Mouse (Mus musculus): ENCODE results near the gene Mfrp.
A peak's percentile ranks its signal among the peaks of the same experiment; 100 is the strongest.

The Mfrp gene

DNA sequence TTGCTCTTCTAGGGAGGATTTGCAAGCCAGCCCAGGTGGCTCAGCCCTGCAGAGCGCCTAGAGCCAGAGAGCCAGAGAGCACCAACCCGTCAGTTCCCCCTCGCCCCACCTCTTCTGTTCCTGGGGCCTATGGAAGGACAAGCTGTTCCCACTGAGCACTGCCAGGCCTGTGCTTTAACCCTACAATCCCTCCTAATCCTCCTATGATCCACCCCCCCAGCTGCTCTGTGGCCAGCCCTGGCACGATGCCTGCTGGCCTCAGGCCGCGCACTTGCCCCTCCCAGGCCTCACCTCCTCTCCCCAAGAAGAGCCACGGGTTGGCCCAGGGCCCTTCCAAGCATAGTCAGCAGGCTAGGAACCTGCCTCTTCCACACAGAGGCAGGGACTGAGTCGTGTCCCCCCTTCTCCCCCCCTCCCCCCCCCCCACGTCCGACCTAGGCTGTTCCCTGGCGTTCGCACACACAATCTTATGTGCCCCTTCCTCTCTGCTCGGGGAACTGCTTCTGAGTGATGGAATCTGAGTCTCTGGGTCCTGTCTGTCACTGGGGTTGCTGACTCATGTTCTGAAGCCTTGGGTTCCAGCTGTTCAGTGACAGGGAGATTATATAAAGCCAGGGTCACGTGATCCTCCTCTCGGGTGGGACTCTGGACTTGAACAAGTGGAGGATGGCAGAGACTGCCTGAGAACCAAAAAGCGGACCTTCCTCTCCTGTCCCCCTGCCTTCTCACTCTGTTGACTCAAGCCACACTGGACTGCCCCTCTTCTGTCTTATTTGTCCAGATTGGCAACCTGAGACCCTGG is 22.4 kb upstream of the Mfrp start:
- peak in 1 of 2 experiments; percentile 70 for DNase-seq (ENCODE audit: low spot score in 2 of 2)

DNA sequence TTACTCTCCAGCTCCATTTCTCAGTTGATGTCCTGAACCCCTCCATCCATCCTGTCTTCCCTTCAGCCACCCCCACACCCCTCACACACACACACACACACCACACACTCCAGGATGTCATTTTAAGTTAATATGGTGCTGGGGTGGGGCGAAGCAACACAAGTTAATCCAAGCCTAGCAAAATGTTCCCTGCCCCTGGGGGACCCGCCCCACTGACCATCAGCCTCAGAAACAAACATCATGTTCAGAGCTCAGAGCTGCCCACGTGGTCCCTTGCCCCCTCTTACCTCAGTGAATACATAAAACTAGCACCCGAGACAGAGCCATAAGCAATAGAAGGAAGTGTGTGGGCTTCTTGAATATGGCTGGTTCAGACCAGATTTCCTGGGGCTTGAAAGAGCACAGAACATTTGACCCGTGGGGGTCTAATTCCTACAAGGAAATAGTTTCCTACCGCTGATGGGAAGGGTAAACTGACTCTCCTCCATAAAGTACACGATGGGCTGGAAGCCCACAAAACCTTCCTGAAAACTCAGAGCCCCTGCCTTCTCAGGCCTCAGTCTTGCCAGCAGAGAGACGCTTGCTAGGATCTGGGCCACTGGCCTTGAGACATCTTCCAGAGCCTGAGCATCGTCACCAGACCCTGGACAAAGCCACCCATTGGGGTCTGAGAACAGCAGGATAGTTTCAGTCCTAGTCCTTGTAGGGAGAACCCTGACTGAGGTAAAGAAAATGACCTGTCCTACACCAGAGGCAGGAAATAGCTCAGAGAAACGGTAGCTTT is 21.3 kb upstream of the Mfrp start:
- DNase-seq (ENCODE audit: low spot score in 2 of 2) = no peak

DNA sequence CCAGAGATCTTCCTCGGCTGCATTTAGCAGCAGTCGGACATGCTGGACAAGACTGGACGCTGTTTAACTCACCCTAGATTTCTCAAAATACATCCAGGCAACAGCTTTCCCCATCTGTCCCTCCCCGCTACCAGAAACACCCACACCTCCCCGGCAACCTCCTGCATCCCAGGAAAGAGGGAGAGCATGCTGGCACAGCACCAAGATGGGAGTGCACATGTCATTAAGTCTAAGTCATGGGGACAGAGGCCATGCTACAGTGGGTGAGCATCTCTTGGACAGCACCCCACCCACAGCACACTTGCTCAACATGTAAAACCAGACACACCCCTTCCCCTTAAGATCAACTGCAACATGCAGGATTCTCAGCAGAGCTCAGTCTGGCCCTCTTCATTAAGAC is 20.6 kb upstream of the Mfrp start:
- no peak for DNase-seq (ENCODE audit: low spot score in 2 of 2)

DNA sequence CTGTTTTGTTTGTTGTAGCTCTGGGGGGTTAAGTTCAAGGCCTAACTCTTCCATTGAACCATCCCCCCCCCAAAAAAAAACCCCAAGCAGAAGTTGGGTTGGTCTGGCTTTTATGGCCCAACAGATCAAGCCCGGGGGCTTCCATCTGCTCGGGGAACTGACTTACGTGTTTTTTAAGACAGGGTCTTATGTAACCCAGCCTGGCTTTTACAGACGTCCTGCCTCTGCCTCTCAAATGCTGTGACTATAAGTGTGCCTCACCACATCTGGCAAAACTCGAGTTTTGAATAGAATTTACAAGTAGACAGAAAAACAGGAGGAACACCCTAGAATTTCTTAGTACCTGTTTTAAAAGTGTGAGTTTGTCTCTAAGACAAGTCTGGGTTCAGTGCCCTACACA is 19.9 kb upstream of the Mfrp start:
- no peak for DNase-seq (ENCODE audit: low spot score in 2 of 2)

DNA sequence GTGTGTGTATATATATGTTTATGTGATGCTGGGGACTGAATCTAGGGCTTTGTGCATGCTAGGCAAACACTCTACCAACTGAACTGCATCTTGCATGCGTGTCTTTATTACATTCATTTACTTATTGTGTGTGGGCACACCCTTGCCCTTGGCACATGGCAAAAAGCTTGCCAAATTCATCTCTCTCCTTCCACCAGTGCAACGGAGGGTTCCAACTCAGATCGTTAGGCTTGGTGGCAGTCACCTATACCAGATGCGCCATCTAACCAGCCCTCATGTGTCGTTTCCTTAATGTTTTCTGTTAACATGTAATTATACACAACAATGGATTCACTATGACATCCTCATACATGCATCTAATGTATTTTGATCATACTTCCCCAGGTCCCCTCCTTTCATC is 19.3 kb upstream of the Mfrp start:
- DNase-seq (ENCODE audit: low spot score in 2 of 2) = no peak

DNA sequence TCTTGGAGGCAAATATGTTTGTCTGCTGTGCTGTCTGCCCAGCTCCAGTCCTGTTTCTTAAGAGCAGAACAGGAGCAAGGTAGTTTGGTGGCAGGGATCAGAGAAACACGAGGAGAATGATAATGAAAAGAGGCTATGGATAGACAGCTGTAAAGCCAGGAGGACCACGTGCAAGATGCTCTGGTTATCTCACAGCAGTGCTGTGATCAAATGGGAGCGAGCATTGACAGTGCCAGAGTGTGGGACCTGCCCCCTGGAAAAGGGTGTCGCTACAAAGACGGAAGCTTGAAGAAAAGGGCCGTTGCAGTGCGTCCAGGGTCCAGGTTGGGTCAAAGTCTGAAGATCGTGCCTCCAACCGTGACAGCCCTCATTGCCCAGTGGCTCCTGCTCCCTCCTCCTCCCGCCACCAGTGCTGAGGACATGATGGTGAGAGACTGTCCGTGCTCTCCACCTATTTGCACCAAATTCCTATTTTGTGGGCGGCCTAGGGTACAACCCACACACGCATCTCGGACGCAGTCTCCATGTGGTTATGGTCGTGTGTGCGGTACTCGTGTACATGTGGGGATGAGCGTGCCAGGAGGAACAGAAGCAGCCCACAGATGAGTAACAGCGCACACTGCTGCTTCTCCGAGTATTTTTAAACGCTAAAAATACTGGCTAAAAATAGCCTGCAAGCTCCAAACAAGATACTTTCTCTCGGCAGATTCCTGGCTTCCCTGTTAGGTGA is 18.0 kb upstream of the Mfrp start:
- peak; percentile 54 to 75 for DNase-seq (ENCODE audit: low spot score in 2 of 2)

DNA sequence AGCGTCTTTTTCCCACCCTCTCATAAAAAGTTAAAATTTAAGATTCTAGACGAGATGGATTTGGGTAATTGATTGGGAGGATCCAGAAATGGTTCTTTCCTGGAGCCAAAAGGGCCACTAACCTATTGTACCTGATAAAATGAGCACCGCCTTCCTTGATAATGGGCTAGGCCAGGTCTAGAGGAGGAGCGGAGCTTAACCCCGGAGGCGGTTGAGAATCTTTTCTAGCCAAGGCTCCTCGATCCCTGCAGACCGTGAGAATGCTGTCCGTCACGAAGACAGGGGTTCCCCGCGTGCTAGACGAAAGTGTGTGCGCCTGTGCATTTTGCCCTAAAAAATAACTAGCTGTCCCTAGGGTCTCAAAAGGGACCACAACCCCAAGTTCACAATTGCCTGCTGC is 17.3 kb upstream of the Mfrp start:
- no peak for DNase-seq (ENCODE audit: low spot score in 2 of 2)

DNA sequence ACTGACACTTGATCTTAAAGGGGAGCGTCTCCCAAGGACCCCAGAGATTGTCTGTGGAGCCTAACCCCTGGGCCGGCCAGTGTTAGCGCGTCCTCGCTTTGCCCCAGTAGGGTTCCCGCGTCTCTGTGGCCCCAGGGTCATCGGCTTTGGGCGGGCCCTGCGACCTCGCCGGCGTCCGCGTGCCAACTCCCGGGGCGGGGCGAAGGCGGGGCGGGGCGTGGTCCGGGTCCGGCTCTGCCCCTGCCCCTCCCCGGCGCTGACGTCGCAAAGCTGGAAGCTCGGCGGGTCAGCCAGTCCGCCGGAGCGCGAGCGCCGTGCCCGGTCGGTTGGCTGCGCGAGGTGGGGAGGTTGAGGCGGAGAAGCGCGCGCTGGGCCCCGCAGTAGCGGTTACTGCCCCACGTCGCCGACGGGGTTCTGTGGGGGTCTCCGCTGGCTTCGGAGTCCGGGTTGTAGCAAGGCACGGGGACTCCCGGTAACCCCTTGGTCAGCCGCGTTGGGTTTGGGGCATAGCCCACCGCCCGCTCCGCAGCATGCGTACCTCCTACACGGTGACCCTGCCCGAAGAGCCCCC is 16.8 kb upstream of the Mfrp start:
- peak; percentile 77 to 88 for DNase-seq (ENCODE audit: low spot score in 2 of 2)

DNA sequence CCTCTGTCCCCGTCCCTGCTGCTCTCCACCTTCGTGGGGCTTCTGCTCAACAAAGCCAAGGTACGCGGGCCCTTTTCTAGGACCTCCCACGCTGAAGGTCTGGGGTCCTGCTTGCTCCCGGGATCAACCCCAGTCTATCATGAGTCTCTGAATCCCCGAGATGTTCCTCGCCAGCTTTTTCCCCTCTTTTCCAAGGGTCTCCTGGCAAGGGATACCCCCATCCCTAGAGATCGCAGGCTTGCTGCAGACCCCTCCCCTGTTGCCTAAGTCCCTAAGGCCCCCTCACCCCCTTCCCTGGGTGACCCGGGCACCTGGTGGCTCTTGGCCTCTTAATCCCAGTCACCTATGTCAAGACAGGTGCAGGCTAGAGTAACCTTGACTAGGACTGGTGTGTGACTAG is 16.3 kb upstream of the Mfrp start:
- DNase-seq (ENCODE audit: low spot score in 2 of 2) = no peak

DNA sequence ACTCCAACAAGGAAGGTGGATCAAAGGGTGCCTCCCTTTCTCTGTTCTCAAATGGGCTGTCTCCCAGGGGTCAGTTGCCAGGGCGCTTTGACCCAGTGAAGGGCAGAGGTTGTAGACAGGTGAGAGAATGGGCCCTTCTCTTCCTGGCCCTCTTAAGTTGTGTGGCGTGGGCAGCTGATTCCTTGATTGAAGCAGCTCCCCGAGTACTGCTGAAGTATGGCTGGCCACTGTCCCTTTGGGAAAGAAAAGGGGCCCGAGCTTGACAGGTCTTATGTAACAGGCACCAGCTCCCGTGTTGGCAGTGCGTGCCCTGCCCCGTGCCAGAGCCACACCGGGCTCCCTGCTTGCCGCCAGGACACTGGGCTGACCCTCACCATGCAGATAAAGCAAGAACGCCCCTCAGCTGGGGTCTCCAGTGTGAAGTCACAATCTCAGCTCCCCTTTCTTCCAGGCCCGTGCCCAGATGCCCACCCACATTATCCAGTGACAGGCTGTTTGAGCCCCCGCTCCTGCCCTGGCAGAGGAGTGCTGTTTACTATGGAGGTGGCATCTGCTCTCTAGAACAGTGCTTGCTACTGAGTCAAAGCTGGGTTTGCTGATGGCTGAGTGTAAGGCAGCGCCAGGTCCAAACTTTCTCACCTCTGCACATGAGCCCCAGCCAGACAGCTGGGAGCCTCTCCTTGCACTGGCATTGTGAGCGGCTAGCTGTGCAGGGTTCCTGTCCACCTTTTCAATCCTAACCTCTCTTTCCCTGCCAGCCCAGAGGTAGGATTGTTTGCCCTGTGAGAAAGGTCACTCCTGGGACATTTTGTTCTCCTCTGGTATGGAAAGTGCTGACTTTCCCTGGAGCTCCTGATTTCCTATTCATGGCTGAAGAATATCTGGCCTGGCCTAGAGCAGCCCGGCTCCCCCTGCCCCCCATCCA is 15.5 kb upstream of the Mfrp start:
- peak in 1 of 2 experiments; percentile 59 for DNase-seq (ENCODE audit: low spot score in 2 of 2)

DNA sequence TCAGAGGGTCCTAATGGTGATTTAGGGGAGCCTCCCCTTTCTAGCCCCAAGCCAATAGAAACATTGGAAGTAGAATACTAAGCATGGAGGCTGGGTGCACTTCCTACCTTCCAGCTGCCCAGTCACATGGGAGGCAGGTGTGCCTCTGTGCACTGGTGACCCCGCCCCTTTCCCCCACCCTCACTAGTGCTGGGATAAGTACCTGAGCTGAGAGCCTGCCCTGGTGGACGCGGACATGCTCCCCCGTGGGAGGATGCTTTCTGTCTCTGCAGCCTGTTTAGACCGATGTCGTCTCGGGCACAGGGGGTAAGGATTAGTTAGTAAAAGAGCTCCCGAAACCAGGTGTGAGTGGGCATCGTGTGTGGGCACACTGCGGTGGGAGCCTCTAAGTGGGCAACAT is 14.6 kb upstream of the Mfrp start:
- no peak for DNase-seq (ENCODE audit: low spot score in 2 of 2)

DNA sequence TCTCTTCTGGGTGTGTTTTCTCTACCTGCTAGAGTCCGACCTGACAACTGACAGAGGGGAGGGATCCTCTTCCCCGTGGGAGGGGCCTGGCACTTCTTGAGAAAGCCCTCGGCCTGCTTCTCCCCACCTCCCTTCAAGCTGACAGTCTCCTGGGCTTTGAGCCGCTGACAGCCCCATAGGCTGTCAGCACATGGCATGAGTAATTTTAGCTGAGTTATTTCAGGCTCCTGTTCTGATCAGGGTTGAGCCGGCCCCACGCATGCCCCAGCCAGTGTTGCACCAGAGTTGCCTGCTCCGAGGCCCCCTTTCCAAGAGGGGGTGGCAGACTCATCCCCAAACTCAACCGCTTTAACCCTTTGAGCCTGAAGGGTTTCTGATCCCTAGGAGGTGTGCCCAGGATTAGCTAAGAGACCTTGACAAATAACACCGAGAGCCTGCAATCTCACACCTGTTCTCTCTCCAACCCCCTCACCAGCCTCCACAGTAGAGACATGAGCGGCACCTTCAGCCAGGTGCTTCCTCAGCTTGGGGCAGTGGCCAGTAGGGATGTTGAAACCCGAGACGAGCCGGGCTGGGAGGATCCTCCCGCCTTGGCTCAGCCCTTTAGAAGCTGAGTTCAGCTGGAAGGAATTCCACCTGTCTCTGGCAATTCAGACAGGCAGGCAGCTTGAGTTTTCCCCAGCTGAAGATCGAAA is 13.6 kb upstream of the Mfrp start:
- peak in 1 of 2 experiments; percentile 69 for DNase-seq (ENCODE audit: low spot score in 2 of 2)

DNA sequence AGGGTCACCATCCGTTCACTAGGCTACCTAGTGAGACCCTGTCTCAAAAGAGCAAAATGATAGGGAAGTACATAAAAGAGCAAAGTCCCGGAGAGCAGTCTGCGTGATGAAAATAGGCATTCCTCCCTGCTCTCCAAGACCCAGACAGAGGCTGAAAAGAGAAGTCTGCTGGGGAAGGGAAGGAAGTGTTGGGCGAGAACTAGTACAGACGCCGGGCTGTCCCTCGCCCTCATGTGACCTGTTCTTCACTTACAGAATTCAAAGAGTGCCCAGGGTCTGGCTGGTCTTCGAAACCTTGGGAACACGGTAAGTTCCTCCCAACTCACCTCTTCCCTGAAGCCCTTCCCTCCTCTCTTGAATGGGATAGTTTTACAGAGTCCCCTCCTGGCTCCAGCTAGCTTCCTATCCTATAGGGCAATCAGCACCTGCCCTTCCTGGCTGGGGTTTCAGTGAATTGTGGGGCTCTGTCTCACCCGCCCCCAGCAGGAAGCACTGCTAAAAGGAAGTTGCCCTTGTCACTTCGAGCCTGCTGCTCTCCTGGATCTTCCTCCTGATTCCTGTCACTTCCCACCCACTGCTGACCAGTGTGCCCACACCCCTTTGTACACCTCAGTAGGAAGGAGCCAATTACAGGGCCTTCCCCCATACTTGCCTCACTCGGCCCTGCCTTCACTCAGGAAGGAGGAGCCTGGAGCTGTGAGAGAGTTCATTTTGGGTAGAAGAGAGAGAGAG is 12.5 kb upstream of the Mfrp start:
- DNase-seq (ENCODE audit: low spot score in 2 of 2) = no peak

DNA sequence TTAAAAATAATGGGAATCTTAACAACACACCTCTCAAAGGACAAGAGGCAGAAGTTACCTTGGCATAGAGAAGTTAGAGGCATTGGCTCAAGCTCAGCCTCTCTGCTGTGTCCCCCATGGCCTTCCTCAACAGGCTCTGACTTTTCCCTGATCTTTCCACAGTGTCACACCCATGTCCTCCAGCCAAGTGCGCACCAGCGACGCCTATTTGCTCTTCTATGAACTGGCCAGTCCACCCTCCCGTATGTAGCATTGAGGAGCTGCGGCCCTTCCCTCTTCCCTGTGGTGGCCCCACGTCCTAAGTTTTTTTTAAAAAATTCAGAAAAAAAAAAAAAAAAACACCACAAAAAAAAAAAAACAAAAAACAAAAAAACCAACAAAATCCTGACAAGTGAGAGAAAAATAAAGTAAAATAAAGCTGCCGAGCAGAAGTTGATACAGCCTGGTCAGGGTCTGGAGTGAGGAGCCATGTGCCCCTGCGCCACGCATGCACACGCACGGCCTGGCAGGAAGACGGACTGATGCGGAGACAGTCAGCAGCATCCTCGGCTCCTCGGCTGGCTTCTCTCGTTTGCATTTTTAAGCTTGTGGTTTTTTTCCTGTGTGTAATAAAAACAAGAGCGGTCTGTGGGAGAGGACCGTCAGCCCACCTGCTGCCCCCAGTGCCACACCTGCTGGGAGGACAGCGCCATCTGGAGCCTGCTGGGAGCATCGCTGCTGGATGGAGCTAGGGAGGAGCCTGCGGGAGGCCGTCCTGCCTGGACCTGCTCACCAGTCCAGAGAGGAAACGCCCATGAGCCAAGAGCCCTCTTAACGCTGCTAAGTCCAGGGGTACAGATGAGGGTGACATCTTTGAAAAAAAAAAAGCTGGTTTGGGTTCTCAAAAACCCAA is 7.7 kb upstream of the Mfrp start:
- peak; percentile 74 to 78 for DNase-seq (ENCODE audit: low spot score in 2 of 2)

DNA sequence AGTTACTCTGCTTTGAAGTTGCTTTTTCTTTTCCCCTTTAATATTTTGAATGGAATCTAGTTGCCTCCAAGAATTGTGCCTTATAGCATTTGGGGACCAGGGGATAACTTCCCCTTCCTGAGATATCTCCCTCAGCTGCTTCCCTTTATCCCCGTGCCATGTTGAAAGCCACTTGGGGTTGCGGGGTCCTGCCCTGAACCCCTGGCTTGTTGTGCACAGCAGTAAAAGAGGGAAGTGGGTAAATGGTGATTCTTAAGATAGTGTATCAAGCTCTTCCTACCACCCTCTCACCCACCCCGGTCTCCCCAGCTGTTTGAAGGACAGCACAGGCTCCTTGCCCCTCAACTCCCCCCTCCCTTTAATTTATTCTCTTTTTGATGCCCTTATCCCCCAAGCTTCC is 6.8 kb upstream of the Mfrp start:
- DNase-seq (ENCODE audit: low spot score in 2 of 2) = no peak

DNA sequence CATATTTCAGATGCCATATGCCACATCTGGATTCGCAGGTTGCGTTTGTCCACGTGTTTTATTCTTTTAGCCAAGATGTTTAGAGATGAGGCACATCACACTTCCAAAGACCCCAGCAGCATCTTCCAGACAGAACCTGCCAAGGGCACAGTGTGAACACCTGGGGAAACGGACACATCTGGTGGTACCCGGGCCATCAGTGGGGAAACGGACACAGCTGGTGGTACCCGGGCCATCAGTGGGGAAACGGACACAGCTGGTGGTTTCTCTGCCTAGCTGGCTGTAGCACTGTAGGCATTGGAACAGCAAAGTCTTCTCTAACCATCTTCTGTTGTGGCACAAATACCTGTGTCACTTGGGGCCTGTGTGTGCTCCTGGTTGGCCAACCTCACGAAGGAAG is 5.7 kb upstream of the Mfrp start:
- no peak for DNase-seq (ENCODE audit: low spot score in 2 of 2)

DNA sequence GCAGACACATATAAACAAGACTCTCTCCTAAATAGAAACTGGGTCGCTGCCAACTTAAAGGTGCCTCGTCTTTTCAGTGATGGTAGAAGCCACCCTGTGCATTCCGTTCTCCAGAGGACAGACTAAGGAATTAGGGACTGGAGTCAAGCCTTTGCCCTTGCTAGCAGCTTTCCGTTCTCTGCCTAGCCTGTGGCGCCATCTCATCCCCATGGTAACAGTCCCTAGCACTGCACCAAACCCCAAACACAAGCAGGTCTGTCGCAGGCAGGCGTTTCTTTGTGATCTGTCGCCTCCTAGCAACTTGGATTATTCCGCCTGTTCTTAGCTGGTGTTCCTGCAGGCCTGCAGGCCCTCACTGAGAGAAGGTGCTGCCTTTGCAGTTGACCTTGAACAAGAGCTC is 5.0 kb upstream of the Mfrp start:
- no peak for DNase-seq (ENCODE audit: low spot score in 2 of 2)

DNA sequence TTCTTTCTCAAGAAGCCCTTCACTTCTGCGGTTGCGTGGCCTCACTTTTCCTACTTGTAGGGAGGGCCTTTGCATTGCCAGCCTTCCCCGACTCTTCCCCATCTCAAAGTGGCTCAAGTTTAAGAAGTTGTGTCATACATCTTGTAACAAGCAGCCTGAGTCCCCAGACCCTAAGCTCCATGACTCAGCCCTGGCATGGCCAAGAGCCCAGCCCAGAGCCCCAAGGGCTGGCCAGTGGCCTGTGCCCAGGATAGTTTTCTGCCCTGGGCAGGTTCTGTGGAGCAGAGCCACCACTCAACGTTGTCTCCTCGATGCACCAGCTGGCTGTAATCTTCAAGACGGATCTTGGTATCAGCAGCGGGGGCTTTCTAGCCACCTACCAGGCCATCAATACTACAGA is 3.4 kb downstream of the Mfrp start:
- DNase-seq (ENCODE audit: low spot score in 2 of 2) = no peak

DNA sequence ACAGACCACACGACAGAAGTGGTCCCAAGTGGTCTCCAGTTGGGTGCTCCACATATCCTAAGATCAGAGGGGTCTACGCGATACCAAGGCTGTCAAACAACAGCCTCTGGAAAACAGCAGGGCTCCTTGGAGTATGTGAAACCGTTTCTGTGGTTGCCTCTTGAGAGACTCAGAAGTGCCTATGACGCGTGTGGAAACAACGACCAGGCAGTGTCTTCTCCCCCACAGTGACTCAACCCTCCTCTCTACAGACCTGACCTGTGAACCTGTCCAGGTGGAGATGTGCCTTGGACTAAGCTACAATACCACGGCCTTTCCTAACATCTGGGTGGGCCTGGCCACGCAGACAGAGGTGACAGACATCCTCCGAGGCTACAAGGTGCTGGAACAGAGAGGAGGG is 4.3 kb downstream of the Mfrp start:
- DNase-seq (ENCODE audit: low spot score in 2 of 2) = no peak

Data from frontal cortex, postnatal 10 days (tissue).